8 mouse cellular contexts compared by ENCODE assay signal in genomic region chr2:173273885-173274284, GRCm38 (mm10). TPM values are rescaled to one million over a fixed set of nuclear protein-coding genes. Genes with fewer than 3 reads are reported as not detected.
DNase-seq lines count a peak whose midpoint lies in the region; ATAC-seq lines count a peak whose summit lies in the region.

No protein-coding gene starts in this region.

- no peaks in the 10 kb centered on the region for H3K9me3 ChIP-seq in forebrain, embryonic 16.5 days (ENCODE audit: control insufficient read depth, low read length)
- no peaks in the 10 kb centered on the region for H3K9me3 ChIP-seq in midbrain, embryonic 11.5 days (ENCODE audit: control insufficient read depth, low read length)

- peak overlapping the region; percentile 99; the same call in 1 of the 2 replicates for H3K9ac ChIP-seq in forebrain, embryonic 16.5 days (replicated peaks; ENCODE audit: low read depth, low read length)
- no peak overlapping the region for H3K9ac ChIP-seq in midbrain, embryonic 11.5 days (ENCODE audit: low read length)

- H3K27ac ChIP-seq in forebrain, embryonic 16.5 days (ENCODE audit: low read length): no peak overlapping the region
- no peak overlapping the region for H3K27ac ChIP-seq in midbrain, embryonic 11.5 days (ENCODE audit: low read depth, low read length)

- H3K27me3 ChIP-seq in forebrain, embryonic 16.5 days (replicated peaks; ENCODE audit: control insufficient read depth, insufficient read depth, low read length): no peaks in the 10 kb centered on the region
- peaks cover 4% of the 10 kb centered on the region; the same call in 1 of the 2 replicates for H3K27me3 ChIP-seq in midbrain, embryonic 11.5 days (ENCODE audit: control insufficient read depth, insufficient read depth, low read length)

- peak overlapping the region; percentile 97 for H3K4me3 ChIP-seq in forebrain, embryonic 16.5 days (replicated peaks; ENCODE audit: low read length)
- no peak overlapping the region for H3K4me3 ChIP-seq in midbrain, embryonic 11.5 days (ENCODE audit: low read depth, low read length)

- ATAC-seq in CD4-positive, CD25-positive, alpha-beta regulatory T cell, adult 4 months: no peak
- no peak for ATAC-seq in forebrain, embryonic 16.5 days
- ATAC-seq in midbrain, embryonic 11.5 days (ENCODE audit: low FRiP score): no peak

- H3K4me2 ChIP-seq in forebrain, embryonic 16.5 days (ENCODE audit: low read length): peak overlapping the region; percentile 97
- peak overlapping the region; percentile 62 for H3K4me2 ChIP-seq in midbrain, embryonic 11.5 days

- H3K36me3 ChIP-seq in forebrain, embryonic 16.5 days (ENCODE audit: control insufficient read depth, insufficient read depth): no peaks in the 10 kb centered on the region
- no peaks in the 10 kb centered on the region for H3K36me3 ChIP-seq in midbrain, embryonic 11.5 days (ENCODE audit: control insufficient read depth, insufficient read depth, low read length)

- H3K4me1 ChIP-seq in forebrain, embryonic 16.5 days (replicated peaks; ENCODE audit: control insufficient read depth, insufficient read depth, low read length): peaks cover 64% of the 10 kb centered on the region
- peaks cover 30% of the 10 kb centered on the region for H3K4me1 ChIP-seq in midbrain, embryonic 11.5 days (ENCODE audit: control insufficient read depth, insufficient read depth, low read length)

- 37% methylated on average over 4 of the region's 4 CpGs for WGBS in forebrain, embryonic 16.5 days
- 58% methylated on average over 4 of the region's 4 CpGs for WGBS in midbrain, embryonic 11.5 days

- peak; percentile 33 for DNase-seq in CD4-positive, CD25-positive, alpha-beta regulatory T cell, adult 2 months (ENCODE audit: low read depth, low spot score)
- DNase-seq in A20 (ENCODE audit: low read depth, low spot score): peak; percentile 73
- no peak for DNase-seq in midbrain, embryonic 11.5 days (ENCODE audit: low spot score, missing footprints)
- DNase-seq in cerebellum, adult 8-10 months: no peak
- no peak for DNase-seq in spleen, postnatal 4 days (ENCODE audit: low spot score in 2 of 2)
- DNase-seq in layer of hippocampus, postnatal 25 days (ENCODE audit: extremely low spot score in 1 of 2, low spot score in 1 of 2): no peak

RNA-seq across cellular contexts. Expression of gene Pmepa1, which starts 2.4 kb away (rescaled TPM):
- 10 to 100 TPM; 10.4 to 12.7 TPM for polyA plus RNA-seq in CD4-positive, CD25-positive, alpha-beta regulatory T cell, adult 4 months (2017; shearing (Covaris generic))
- polyA plus RNA-seq in forebrain, embryonic 16.5 days (2015; fragmentation: Nextera tagmentation; extraction: Ambion mirVana): 7.2 and 7.3 TPM in 2 replicates
- polyA plus RNA-seq in midbrain, embryonic 11.5 days (2014; fragmentation: Nextera tagmentation; extraction: Ambion mirVana): 3.2 and 3.4 TPM in 2 replicates
- 10 to 100 TPM; 26.2 TPM for total RNA-seq in layer of hippocampus, postnatal 25 days (2021)

RNA-seq across cellular contexts. Expression of gene Zbp1, which starts 55.2 kb away (rescaled TPM):
- 100 to 1,000 TPM in 1 of 2 experiments, 10 to 100 TPM in 1; 85.2 to 140 TPM for polyA plus RNA-seq in CD4-positive, CD25-positive, alpha-beta regulatory T cell, adult 4 months (2017; shearing (Covaris generic))
- polyA plus RNA-seq in forebrain, embryonic 16.5 days (2015; fragmentation: Nextera tagmentation; extraction: Ambion mirVana): not detected in 2 replicates
- polyA plus RNA-seq in midbrain, embryonic 11.5 days (2014; fragmentation: Nextera tagmentation; extraction: Ambion mirVana): 0.46 and 0.55 TPM in 2 replicates
- total RNA-seq in layer of hippocampus, postnatal 25 days (2021): not detected

Comparison
In these comparisons a context has a peak if more than half of its experiments do, and no peak if none do; other contexts are left out.
1. DNase-seq: peak in CD4-positive, CD25-positive, alpha-beta regulatory T cell, adult 2 months (single experiment) and A20 (single experiment); none in midbrain, embryonic 11.5 days (single experiment), cerebellum, adult 8-10 months (single experiment), spleen, postnatal 4 days (0 of 2) and layer of hippocampus, postnatal 25 days (0 of 2).
2. RNA of gene Zbp1, which starts 55.2 kb away (polyA plus RNA-seq): 85.2 to 140 TPM in CD4-positive, CD25-positive, alpha-beta regulatory T cell, adult 4 months; 0.46 to 0.55 TPM in midbrain, embryonic 11.5 days and not detected in forebrain, embryonic 16.5 days; every median in the first group is over 10 times any median in the second.